Mouse (Mus musculus): ENCODE data around the gene Nhlh2.

The Nhlh2 gene

DNA sequence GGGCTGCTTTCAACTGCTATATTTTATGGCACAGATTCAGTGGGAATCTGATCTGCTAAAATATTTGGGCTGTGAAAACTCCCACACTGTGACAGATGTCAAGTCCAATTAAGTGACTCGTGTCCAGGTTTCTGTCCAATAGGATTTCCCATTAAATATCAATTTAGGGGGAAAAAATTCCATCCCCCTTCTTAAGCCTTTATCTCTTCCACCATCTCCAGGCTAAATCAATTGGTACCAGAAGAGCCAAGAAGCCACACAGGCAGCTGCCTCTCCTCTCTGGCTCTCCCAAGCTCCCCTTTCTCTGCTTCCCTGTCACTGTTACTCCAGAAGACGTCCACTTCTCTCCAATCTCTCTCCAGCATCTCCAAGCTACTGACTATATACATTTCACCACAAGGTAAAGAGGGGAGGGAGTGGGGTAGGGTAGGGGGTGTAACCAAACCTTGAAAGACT, at the start of gene Nhlh2:
Gene Nhlh2, plus strand, starts transcription at position 151 of the 456 bp plus-strand sequence.
- no peak for DNase-seq (ENCODE audit: low read depth, low spot score)

GRCm38 (mm10) chr3:101961146-101961835, 48.6 kb upstream of the Nhlh2 start:
- no peak for DNase-seq (ENCODE audit: low read depth, low spot score)

GRCm38 (mm10) chr3:101963501-101963900, 46.4 kb upstream of the Nhlh2 start:
- no peak for DNase-seq (ENCODE audit: low read depth, low spot score)

GRCm38 (mm10) chr3:101964352-101964751, 45.5 kb upstream of the Nhlh2 start:
- DNase-seq (ENCODE audit: low read depth, low spot score) = no peak

- DNase-seq (ENCODE audit: low read depth, low spot score) = no peak
These were observed 42.9 kb upstream of the Nhlh2 start for GRCm38 (mm10) chr3:101966825-101967558.

DNA sequence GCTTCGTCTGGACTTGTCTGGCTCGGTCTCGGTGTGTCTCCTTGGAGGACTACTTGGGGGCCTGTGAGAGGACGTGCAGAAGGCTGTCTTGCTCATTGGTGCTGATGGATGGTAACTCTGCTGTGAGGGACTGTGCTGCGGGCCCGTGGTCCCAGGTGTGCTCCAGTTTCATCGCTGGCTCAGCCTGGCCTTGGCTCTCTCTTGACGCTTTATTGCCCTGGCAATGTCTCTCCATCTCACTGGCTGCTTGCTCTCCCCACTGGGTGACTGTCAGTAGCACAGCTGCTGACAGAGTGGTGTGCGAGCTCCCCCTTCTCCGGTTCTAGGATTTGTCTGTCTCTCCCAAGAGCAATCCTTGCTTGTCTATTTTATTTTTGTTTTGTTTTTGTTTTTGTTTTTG, 34.5 kb upstream of the Nhlh2 start:
- DNase-seq (ENCODE audit: low read depth, low spot score) = no peak

DNA sequence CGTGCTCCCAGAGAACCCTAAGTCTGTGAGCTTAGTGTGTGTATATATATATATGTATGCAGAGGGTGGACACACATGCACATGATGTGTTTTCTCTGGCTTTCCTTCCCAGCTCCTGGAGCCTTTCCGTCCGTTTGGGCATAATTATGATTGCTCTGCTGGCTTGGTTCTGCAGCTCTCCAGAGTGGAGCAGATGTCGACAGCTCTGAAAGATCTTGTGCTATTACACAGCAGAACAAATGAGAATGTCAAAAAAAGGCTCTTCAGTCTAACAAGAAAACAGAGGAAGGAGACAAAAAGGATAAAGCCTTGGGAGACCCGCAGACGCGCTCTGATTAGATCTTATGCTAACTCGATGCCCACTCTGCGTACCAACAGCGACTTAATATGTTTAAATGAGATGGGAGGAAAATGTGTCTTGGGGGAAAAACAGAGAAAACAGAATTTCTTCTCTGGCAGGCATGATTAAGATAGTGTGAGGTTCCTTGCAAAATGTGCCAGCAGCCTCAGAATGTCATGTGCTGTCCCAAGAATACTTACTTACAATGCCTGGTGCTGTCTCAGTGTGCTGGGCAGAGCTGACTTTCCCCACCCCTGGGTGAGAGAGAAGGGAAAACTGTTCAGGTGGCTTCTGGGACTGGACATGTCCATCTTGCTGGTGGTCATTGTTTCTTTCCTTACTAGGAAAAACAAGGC, 31.4 kb upstream of the Nhlh2 start:
- no peak for DNase-seq (ENCODE audit: low read depth, low spot score)

GRCm38 (mm10) chr3:101983917-101984316, 26.0 kb upstream of the Nhlh2 start:
- no peak for DNase-seq (ENCODE audit: low read depth, low spot score)

DNA sequence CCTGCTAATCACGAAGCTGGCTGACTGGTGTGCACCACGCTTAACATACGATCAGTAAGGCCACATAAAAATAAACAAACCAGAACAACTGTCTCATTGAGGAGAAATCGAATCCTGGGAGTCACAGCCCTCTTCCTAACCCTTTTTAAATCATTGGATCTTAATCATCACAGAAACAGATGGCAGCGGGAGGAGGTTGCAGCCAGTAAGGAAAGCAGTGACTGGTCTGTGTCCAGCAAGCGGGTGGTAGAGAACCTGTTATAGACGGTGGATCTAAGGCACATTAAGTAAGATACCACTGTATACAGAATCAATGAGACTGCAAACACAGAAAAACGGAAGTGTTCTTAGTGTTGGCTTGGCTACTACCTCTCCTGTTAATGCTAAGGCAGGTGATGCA, 24.2 kb upstream of the Nhlh2 start:
- no peak for DNase-seq (ENCODE audit: low read depth, low spot score)

- no peak for DNase-seq (ENCODE audit: low read depth, low spot score)
These were observed 19.7 kb upstream of the Nhlh2 start for GRCm38 (mm10) chr3:101990136-101990535.

GRCm38 (mm10) chr3:101990995-101991516, 18.8 kb upstream of the Nhlh2 start:
- no peak for DNase-seq (ENCODE audit: low read depth, low spot score)

GRCm38 (mm10) chr3:101997851-101998250, 12.0 kb upstream of the Nhlh2 start:
- no peak for DNase-seq (ENCODE audit: low read depth, low spot score)

DNA sequence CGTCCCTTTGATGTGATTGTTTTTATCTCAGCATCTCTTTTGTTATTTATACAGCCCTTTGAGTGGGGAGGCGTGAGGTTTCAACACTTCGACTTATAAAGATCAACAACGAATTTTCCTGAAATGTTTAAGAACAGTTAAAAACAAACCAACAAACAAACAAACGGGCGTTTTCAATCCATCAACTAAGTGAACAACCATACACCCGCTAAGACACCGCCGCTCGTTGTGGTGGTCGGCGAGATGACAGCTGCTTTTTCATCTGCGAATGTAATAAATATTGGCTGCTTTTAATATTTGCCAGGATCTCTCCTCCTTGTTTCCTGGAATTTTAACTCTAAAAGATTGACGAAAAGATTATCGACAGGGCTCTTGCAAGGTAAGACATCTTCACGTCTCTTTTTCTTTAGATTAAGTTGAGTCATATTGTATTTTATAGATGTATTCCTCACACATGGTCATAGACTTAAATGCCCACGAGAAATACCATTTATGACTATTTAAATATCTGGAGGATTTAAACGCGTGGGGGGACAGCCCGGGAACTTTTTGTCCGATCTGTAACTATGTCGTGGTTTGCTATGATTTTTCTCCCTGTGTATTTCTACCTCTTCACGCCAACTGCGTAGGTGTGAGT, 923 bp downstream of the Nhlh2 start:
- no peak for DNase-seq (ENCODE audit: low read depth, low spot score)

DNA sequence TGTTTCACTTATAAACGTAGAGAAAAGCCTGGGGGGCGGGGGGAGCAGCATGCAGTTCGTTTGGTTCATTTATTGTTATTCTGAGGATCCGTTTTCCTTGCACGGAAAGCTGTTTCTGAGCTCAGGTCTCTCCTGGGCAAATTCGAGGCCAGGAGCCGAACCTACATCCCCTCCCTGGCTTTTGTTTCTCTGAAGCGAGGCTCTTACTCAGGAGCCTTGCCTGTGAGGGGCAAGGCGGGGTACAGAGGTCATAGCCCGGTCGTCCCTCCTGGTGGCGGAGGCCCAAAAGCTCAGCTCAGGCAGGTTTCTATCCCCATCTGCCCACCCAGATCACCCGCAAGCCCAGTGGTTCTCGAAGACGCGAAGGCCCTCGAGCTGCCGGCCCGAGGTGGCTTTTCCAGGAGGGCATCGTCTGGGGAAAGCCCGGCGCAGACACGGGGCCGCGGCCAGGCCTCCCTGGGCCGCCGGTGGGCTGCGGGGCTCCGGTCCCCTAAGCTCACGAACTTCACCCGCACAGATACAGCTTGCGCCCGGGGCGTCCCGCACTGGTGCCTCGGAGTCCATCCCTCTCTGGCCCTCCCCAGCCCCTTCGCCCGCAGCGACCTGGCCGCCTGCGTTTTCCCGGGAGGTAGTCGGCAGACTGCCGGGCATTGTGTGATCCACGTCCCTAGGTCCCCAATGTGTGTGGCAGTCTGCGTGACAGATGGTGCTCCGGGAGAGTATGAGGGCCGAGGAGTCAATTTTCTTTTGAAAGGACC, 1.6 kb downstream of the Nhlh2 start:
- DNase-seq (ENCODE audit: low read depth, low spot score) = no peak

- DNase-seq (ENCODE audit: low read depth, low spot score) = no peak
These were observed 2.3 kb downstream of the Nhlh2 start for GRCm38 (mm10) chr3:102012076-102012610.

DNA sequence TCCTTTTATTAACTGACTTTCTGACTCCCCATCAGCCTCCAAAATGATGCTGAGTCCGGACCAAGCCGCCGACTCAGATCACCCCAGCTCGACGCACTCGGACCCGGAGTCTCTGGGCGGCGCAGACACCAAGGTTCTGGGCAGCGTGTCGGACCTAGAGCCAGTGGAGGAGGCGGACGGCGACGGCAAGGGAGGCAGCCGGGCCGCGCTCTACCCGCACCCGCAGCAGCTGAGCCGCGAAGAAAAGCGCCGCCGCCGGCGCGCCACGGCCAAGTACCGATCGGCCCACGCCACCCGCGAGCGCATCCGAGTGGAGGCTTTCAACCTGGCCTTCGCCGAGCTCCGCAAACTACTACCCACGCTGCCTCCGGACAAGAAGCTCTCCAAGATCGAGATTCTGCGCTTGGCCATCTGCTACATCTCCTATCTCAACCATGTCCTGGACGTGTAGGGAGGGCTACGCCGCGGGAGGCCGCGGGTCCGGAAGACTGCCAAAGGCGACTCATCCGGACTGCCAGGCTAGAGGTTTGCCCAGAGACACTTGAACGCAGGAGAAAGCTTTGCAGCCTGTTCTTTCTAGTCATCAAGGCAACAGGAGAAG, 2.8 kb downstream of the Nhlh2 start:
- DNase-seq (ENCODE audit: low read depth, low spot score) = no peak

DNA sequence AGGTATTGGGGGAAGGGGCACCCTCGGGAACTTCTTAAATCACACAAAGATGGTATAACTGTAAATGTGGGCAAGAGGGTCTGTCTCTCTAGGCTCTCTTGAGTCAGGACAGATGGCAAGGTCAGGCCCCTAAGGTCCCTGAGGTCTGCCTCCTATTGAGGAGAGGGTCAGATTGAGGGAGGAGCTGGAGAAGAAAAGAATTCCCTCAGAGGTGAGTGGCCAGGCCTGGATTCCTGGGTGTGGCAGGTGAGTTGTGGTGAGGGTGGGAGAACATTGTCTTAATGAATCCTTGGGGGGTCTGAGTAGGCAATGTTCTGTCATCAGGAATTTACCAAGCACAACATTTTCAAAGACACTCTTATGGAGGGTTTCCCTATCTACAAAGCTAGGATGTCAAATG, 10.7 kb downstream of the Nhlh2 start:
- no peak for DNase-seq (ENCODE audit: low read depth, low spot score)

- DNase-seq (ENCODE audit: low read depth, low spot score) = no peak
These were observed 12.8 kb downstream of the Nhlh2 start for GRCm38 (mm10) chr3:102022721-102023120.

DNA sequence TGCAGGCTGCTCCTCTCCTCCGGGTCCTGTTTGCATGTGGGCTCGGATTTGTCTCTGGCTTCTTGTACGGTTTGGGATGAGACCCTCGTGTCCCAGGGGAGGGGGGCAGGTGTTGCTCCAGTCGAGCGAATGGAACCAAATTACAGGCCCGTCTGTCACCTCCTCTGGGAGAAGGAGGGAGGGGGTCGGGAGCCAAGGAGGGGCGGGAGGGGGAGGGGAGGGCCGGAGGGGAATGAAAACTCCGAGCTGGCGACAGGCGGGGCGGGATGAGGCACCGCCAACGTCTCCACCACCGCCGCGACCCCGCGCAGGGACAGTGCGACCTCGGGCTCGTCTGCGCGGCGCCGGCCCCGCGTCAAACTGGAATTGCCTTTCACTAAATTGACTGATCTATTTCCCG, 13.5 kb downstream of the Nhlh2 start:
- DNase-seq (ENCODE audit: low read depth, low spot score) = no peak

GRCm38 (mm10) chr3:102023829-102024228, 14.0 kb downstream of the Nhlh2 start:
- DNase-seq (ENCODE audit: low read depth, low spot score) = no peak
